Mouse (Mus musculus) hindbrain, embryonic 16.5 days (tissue): ENCODE results near the gene Hoxa13. TPM values are rescaled to one million over a fixed set of nuclear protein-coding genes. Genes with fewer than 3 reads are reported as not detected.

Source experiments
- ATAC-seq: fragments of 200-750 bp; cut with Nextera tagmentation; 2 replicates; pipeline ENCODE4 v1.8.0; 2017; ENCODE audit warnings: moderate TSS enrichment, moderate library complexity
- H3K27ac ChIP-seq: fragments of 300-500 bp; sonication (generic); 2 replicates; pipeline ENCODE4 v1.5.1; 2014; ENCODE audit warnings: low read depth, mild to moderate bottlenecking, control low read depth, low read length, moderate library complexity
- H3K27me3 ChIP-seq: fragments of 300-500 bp; sonication (generic); replicated peaks from 2 replicates; pipeline ENCODE4 v1.6.1; 2014; ENCODE audit warnings: low read length; ENCODE audit not compliant: control insufficient read depth, insufficient read depth
- H3K36me3 ChIP-seq: fragments of 300-500 bp; sonication (generic); 2 replicates; pipeline ENCODE4 v1.6.1; 2014; ENCODE audit warnings: mild to moderate bottlenecking, low read length, moderate library complexity, mixed read lengths; ENCODE audit not compliant: control insufficient read depth, insufficient read depth
- H3K4me1 ChIP-seq: fragments of 300-500 bp; sonication (generic); 2 replicates; pipeline ENCODE4 v1.6.1; 2014; ENCODE audit warnings: low read depth, low read length; ENCODE audit not compliant: control insufficient read depth, insufficient read depth
- H3K4me2 ChIP-seq: fragments of 300-500 bp; sonication (generic); 2 replicates; pipeline ENCODE4 v1.6.1; 2014; ENCODE audit warnings: mild to moderate bottlenecking, low read length, control low read depth, moderate library complexity
- H3K4me3 ChIP-seq: fragments of 300-500 bp; sonication (generic); 2 replicates; pipeline ENCODE4 v1.5.1; 2014; ENCODE audit warnings: mild to moderate bottlenecking, low read length, control low read depth, moderate library complexity
- H3K9ac ChIP-seq: fragments of 300-500 bp; sonication (generic); 2 replicates; pipeline ENCODE4 v1.6.1; 2014; ENCODE audit warnings: low read depth, mild to moderate bottlenecking, control low read depth, low read length, moderate library complexity
- H3K9me3 ChIP-seq: fragments of 300-500 bp; sonication (generic); 2 replicates; pipeline ENCODE4 v1.6.1; 2014; ENCODE audit warnings: mild to moderate bottlenecking, low read length, moderate library complexity; ENCODE audit not compliant: control insufficient read depth
- WGBS: fragments of 180-500 bp; shearing (Covaris S2); extraction: QIAGEN DNeasy Blood & Tissue Kit; methylation state at CpG from one replicate; pipeline ENCODE4 v1.1.7; 2014; 5-methylcytosine and 5-hydroxymethylcytosine counted together
- polyA plus RNA-seq: library from polyadenylated mRNA; unstranded; fragments of >200 nt; fragmentation: Nextera tagmentation; extraction: Ambion mirVana; gene quantifications from 2 replicates; pipeline ENCODE4 v1.2.1, GENCODE M21; 2015

Gene Hoxa13
- polyA plus RNA-seq, 1 experiment from 2014 or later, result not detected

GRCm38 (mm10) chr6:52241001-52241621 is 19.6 kb downstream of the Hoxa13 start:
- 4% methylated on average over 9 of the region's 9 CpGs for WGBS
- Histone ChIP-seq H3K9ac (no peak overlapping the region), H3K36me3 (no peaks in the 10 kb centered on the region), H3K27me3 (peaks cover 84% of the 10 kb centered on the region), H3K9me3 (peaks cover 4% of the 10 kb centered on the region; the same call in 1 of the 2 replicates), H3K4me3 (no peak overlapping the region), H3K4me2 (no peak overlapping the region), H3K27ac (no peak overlapping the region), H3K4me1 (peaks cover 4% of the 10 kb centered on the region; the same call in 1 of the 2 replicates)
- ATAC-seq, result no peak

- no peak within 1 kb of the TSS for H3K9ac ChIP-seq
- no peaks in the 10 kb centered on the region for H3K36me3 ChIP-seq
- H3K27me3 ChIP-seq, result peaks cover 85% of the 10 kb centered on the region
- 1% methylated on average over 35 of the region's 35 CpGs for WGBS
- H3K9me3 ChIP-seq, result peaks cover 2% of the 10 kb centered on the region; the same call in 1 of the 2 replicates
- H3K4me2 ChIP-seq, result 0 out of 2 replicates have a peak within 1 kb of the TSS, but pooled peaks have one; percentile 6
- H3K4me1 ChIP-seq, result peaks cover 4% of the 10 kb centered on the region; the same call in 1 of the 2 replicates
- no peak within 1 kb of the TSS for H3K27ac ChIP-seq
- no peak within 1 kb of the TSS; the same call in 1 of the 2 replicates for H3K4me3 ChIP-seq
- ATAC-seq, result no peak
Observed at GRCm38 (mm10) chr6:52240389-52241000, 20.2 kb downstream of the Hoxa13 start, which contains the start of gene Hoxa10. Hoxa10 (minus strand) TSS chr6:52240854.

- Histone ChIP-seq H3K27me3 (peaks cover 86% of the 10 kb centered on the region), H3K9ac (no peak overlapping the region), H3K36me3 (no peaks in the 10 kb centered on the region), H3K27ac (no peak overlapping the region), H3K9me3 (no peaks in the 10 kb centered on the region), H3K4me3 (no peak overlapping the region; the same call in 1 of the 2 replicates), H3K4me2 (0 out of 2 replicates have a peak overlapping the region, but pooled peaks have one; percentile 6), H3K4me1 (peaks cover 4% of the 10 kb centered on the region; the same call in 1 of the 2 replicates)
- no peak for ATAC-seq
- 2% methylated on average over 30 of the region's 30 CpGs for WGBS
Observed at GRCm38 (mm10) chr6:52239625-52240388, 20.9 kb downstream of the Hoxa13 start.

GRCm38 (mm10) chr6:52238976-52239375 is 21.7 kb downstream of the Hoxa13 start:
- Histone ChIP-seq H3K27ac (no peak overlapping the region), H3K27me3 (peaks cover 88% of the 10 kb centered on the region), H3K4me2 (no peak overlapping the region), H3K9ac (no peak overlapping the region), H3K9me3 (no peaks in the 10 kb centered on the region), H3K4me3 (no peak overlapping the region), H3K36me3 (no peaks in the 10 kb centered on the region), H3K4me1 (peaks cover 4% of the 10 kb centered on the region; the same call in 1 of the 2 replicates)
- WGBS, result 3% methylated on average over 7 of the region's 7 CpGs
- ATAC-seq, result no peak

- H3K4me3 ChIP-seq, result no peak overlapping the region
- WGBS, result 4% methylated on average over 7 of the region's 7 CpGs
- H3K27ac ChIP-seq, result no peak overlapping the region
- H3K4me2 ChIP-seq, result no peak overlapping the region
- H3K27me3 ChIP-seq, result peaks cover 88% of the 10 kb centered on the region
- ATAC-seq, result no peak
- H3K4me1 ChIP-seq, result peaks cover 4% of the 10 kb centered on the region; the same call in 1 of the 2 replicates
- no peaks in the 10 kb centered on the region for H3K36me3 ChIP-seq
- no peaks in the 10 kb centered on the region for H3K9me3 ChIP-seq
- no peak overlapping the region for H3K9ac ChIP-seq
Observed at GRCm38 (mm10) chr6:52238155-52238545, 22.5 kb downstream of the Hoxa13 start.

GRCm38 (mm10) chr6:52237346-52238154 is 23.1 kb downstream of the Hoxa13 start:
- 7% methylated on average over 10 of the region's 10 CpGs for WGBS
- ATAC-seq, result no peak
- Histone ChIP-seq H3K4me3 (no peak overlapping the region), H3K9ac (no peak overlapping the region), H3K27ac (no peak overlapping the region), H3K9me3 (no peaks in the 10 kb centered on the region), H3K4me2 (no peak overlapping the region), H3K4me1 (peaks cover 4% of the 10 kb centered on the region; the same call in 1 of the 2 replicates), H3K36me3 (no peaks in the 10 kb centered on the region), H3K27me3 (peaks cover 87% of the 10 kb centered on the region)

GRCm38 (mm10) chr6:52236806-52237205 is 23.9 kb downstream of the Hoxa13 start:
- Histone ChIP-seq H3K4me3 (no peak overlapping the region), H3K4me1 (peaks cover 4% of the 10 kb centered on the region; the same call in 1 of the 2 replicates), H3K9me3 (no peaks in the 10 kb centered on the region), H3K36me3 (no peaks in the 10 kb centered on the region), H3K27ac (no peak overlapping the region), H3K9ac (no peak overlapping the region), H3K4me2 (no peak overlapping the region), H3K27me3 (peaks cover 87% of the 10 kb centered on the region)
- 8% methylated on average over 3 of the region's 3 CpGs for WGBS
- ATAC-seq, result no peak

GRCm38 (mm10) chr6:52235866-52236265 is 24.8 kb downstream of the Hoxa13 start:
- no peaks in the 10 kb centered on the region for H3K36me3 ChIP-seq
- no peak overlapping the region for H3K4me3 ChIP-seq
- no peak overlapping the region for H3K9ac ChIP-seq
- H3K4me1 ChIP-seq, result peaks cover 4% of the 10 kb centered on the region; the same call in 1 of the 2 replicates
- no peak overlapping the region for H3K27ac ChIP-seq
- H3K9me3 ChIP-seq, result no peaks in the 10 kb centered on the region
- 25% methylated on average over 6 of the region's 6 CpGs for WGBS
- H3K4me2 ChIP-seq, result no peak overlapping the region
- no peak for ATAC-seq
- H3K27me3 ChIP-seq, result peaks cover 80% of the 10 kb centered on the region
